Mouse (Mus musculus): ENCODE results near the gene Mcmbp. TPM values are rescaled to one million over a fixed set of nuclear protein-coding genes. Genes with fewer than 3 reads are reported as not detected.
A peak's percentile ranks its signal among the peaks of the same experiment; 100 is the strongest.

Gene Mcmbp
- 79.8 and 81.0 TPM in 2 replicates for polyA plus RNA-seq (2016; fragmentation: Nextera tagmentation; extraction: Ambion mirVana)

GRCm38 (mm10) chr7:128740334-128740733 lies at the start of gene Mcmbp:
Gene Mcmbp (minus strand): TSS chr7:128740495.
- DNase-seq (ENCODE audit: low spot score): peak; percentile 98
- H3K36me3 ChIP-seq: peaks cover 30% of the 10 kb centered on the region
- no peaks in the 10 kb centered on the region for H3K9me3 ChIP-seq (replicated peaks)
- H3K4me3 ChIP-seq: peak within 1 kb of the TSS; percentile 98
- peaks cover 25% of the 10 kb centered on the region for H3K4me1 ChIP-seq
- H3K27me3 ChIP-seq (ENCODE audit: low read depth, poor library complexity, severe bottlenecking): peaks cover 17% of the 10 kb centered on the region
- peak within 1 kb of the TSS; percentile 98 for H3K27ac ChIP-seq (replicated peaks)
- WGBS: under 1% methylated on average over 35 of the region's 35 CpGs

GRCm38 (mm10) chr7:128790045-128790444 lies 49.8 kb upstream of the Mcmbp start:
- no peak overlapping the region for H3K4me3 ChIP-seq
- 88% methylated on average over 4 of the region's 4 CpGs for WGBS
- H3K27ac ChIP-seq (replicated peaks): no peak overlapping the region
- no peaks in the 10 kb centered on the region for H3K4me1 ChIP-seq
- H3K27me3 ChIP-seq (ENCODE audit: low read depth, poor library complexity, severe bottlenecking): no peaks in the 10 kb centered on the region
- H3K9me3 ChIP-seq (replicated peaks): peaks cover 6% of the 10 kb centered on the region; the same call in 1 of the 2 replicates
- DNase-seq (ENCODE audit: low spot score): no peak
- H3K36me3 ChIP-seq: peaks cover 20% of the 10 kb centered on the region

- no peak for DNase-seq (ENCODE audit: low spot score)
- H3K4me1 ChIP-seq: no peaks in the 10 kb centered on the region
- H3K9me3 ChIP-seq (replicated peaks): peaks cover 4% of the 10 kb centered on the region; the same call in 1 of the 2 replicates
- H3K4me3 ChIP-seq: no peak overlapping the region
- H3K27me3 ChIP-seq (ENCODE audit: low read depth, poor library complexity, severe bottlenecking): no peaks in the 10 kb centered on the region
- 86% methylated on average over 3 of the region's 3 CpGs for WGBS
- peaks cover 94% of the 10 kb centered on the region for H3K36me3 ChIP-seq
- H3K27ac ChIP-seq (replicated peaks): no peak overlapping the region
These were observed 41.6 kb upstream of the Mcmbp start for GRCm38 (mm10) chr7:128781846-128782245.

- WGBS: 53% methylated on average over 6 of the region's 6 CpGs
- no peaks in the 10 kb centered on the region for H3K9me3 ChIP-seq (replicated peaks)
- no peak overlapping the region for H3K27ac ChIP-seq (replicated peaks)
- DNase-seq (ENCODE audit: low spot score): peak; percentile 51
- no peaks in the 10 kb centered on the region for H3K27me3 ChIP-seq (ENCODE audit: low read depth, poor library complexity, severe bottlenecking)
- peaks cover 97% of the 10 kb centered on the region for H3K36me3 ChIP-seq
- no peak overlapping the region for H3K4me3 ChIP-seq
- no peaks in the 10 kb centered on the region for H3K4me1 ChIP-seq
These were observed 39.0 kb upstream of the Mcmbp start for GRCm38 (mm10) chr7:128779305-128779704.

- Histone ChIP-seq H3K27ac (replicated peaks) (no peak overlapping the region), H3K4me1 (no peaks in the 10 kb centered on the region), H3K4me3 (no peak overlapping the region), H3K36me3 (peaks cover 100% of the 10 kb centered on the region), H3K9me3 (replicated peaks) (no peaks in the 10 kb centered on the region), H3K27me3 (ENCODE audit: low read depth, poor library complexity, severe bottlenecking) (no peaks in the 10 kb centered on the region)
- no peak for DNase-seq (ENCODE audit: low spot score)
- 96% methylated on average over 6 of the region's 6 CpGs for WGBS
These were observed 36.9 kb upstream of the Mcmbp start for GRCm38 (mm10) chr7:128777201-128777600.

GRCm38 (mm10) chr7:128766696-128767095 lies 26.4 kb upstream of the Mcmbp start:
- Histone ChIP-seq H3K27me3 (ENCODE audit: low read depth, poor library complexity, severe bottlenecking) (no peaks in the 10 kb centered on the region), H3K4me1 (no peaks in the 10 kb centered on the region), H3K9me3 (replicated peaks) (no peaks in the 10 kb centered on the region), H3K36me3 (peaks cover 93% of the 10 kb centered on the region), H3K4me3 (no peak overlapping the region), H3K27ac (replicated peaks) (no peak overlapping the region)
- no peak for DNase-seq (ENCODE audit: low spot score)

GRCm38 (mm10) chr7:128758948-128759347 lies 18.7 kb upstream of the Mcmbp start:
- Histone ChIP-seq H3K4me1 (no peaks in the 10 kb centered on the region), H3K27me3 (ENCODE audit: low read depth, poor library complexity, severe bottlenecking) (no peaks in the 10 kb centered on the region), H3K4me3 (no peak overlapping the region), H3K9me3 (replicated peaks) (no peaks in the 10 kb centered on the region), H3K27ac (replicated peaks) (no peak overlapping the region), H3K36me3 (peaks cover 99% of the 10 kb centered on the region)
- 97% methylated on average over 4 of the region's 4 CpGs for WGBS
- DNase-seq (ENCODE audit: low spot score): no peak

GRCm38 (mm10) chr7:128755396-128755795 lies 15.1 kb upstream of the Mcmbp start:
- H3K4me3 ChIP-seq: no peak overlapping the region
- 97% methylated on average over 1 of the region's 1 CpGs for WGBS
- H3K36me3 ChIP-seq: peaks cover 99% of the 10 kb centered on the region
- DNase-seq (ENCODE audit: low spot score): no peak
- no peaks in the 10 kb centered on the region for H3K27me3 ChIP-seq (ENCODE audit: low read depth, poor library complexity, severe bottlenecking)
- H3K27ac ChIP-seq (replicated peaks): no peak overlapping the region
- H3K4me1 ChIP-seq: no peaks in the 10 kb centered on the region
- H3K9me3 ChIP-seq (replicated peaks): no peaks in the 10 kb centered on the region

GRCm38 (mm10) chr7:128752012-128752411 lies 11.7 kb upstream of the Mcmbp start:
- Histone ChIP-seq H3K36me3 (peaks cover 80% of the 10 kb centered on the region), H3K27ac (replicated peaks) (no peak overlapping the region), H3K9me3 (replicated peaks) (no peaks in the 10 kb centered on the region), H3K4me1 (no peaks in the 10 kb centered on the region), H3K4me3 (no peak overlapping the region), H3K27me3 (ENCODE audit: low read depth, poor library complexity, severe bottlenecking) (no peaks in the 10 kb centered on the region)
- 91% methylated on average over 4 of the region's 4 CpGs for WGBS
- no peak for DNase-seq (ENCODE audit: low spot score)

GRCm38 (mm10) chr7:128750296-128750695 lies 10.0 kb upstream of the Mcmbp start:
- H3K36me3 ChIP-seq: peaks cover 63% of the 10 kb centered on the region
- DNase-seq (ENCODE audit: low spot score): no peak
- no peaks in the 10 kb centered on the region for H3K9me3 ChIP-seq (replicated peaks)
- 93% methylated on average over 9 of the region's 9 CpGs for WGBS
- H3K27me3 ChIP-seq (ENCODE audit: low read depth, poor library complexity, severe bottlenecking): no peaks in the 10 kb centered on the region
- H3K27ac ChIP-seq (replicated peaks): no peak overlapping the region
- H3K4me1 ChIP-seq: peaks cover 13% of the 10 kb centered on the region
- H3K4me3 ChIP-seq: no peak overlapping the region

- DNase-seq (ENCODE audit: low spot score): no peak
- Histone ChIP-seq H3K4me1 (peaks cover 21% of the 10 kb centered on the region), H3K27me3 (ENCODE audit: low read depth, poor library complexity, severe bottlenecking) (no peaks in the 10 kb centered on the region), H3K36me3 (peaks cover 48% of the 10 kb centered on the region), H3K9me3 (replicated peaks) (no peaks in the 10 kb centered on the region), H3K4me3 (no peak overlapping the region), H3K27ac (replicated peaks) (no peak overlapping the region)
- WGBS: 91% methylated on average over 3 of the region's 3 CpGs
These were observed 8.5 kb upstream of the Mcmbp start for GRCm38 (mm10) chr7:128748758-128749157.

GRCm38 (mm10) chr7:128746151-128746550 lies 5.9 kb upstream of the Mcmbp start:
- Histone ChIP-seq H3K27me3 (ENCODE audit: low read depth, poor library complexity, severe bottlenecking) (peaks cover 17% of the 10 kb centered on the region), H3K27ac (replicated peaks) (no peak overlapping the region), H3K36me3 (peaks cover 23% of the 10 kb centered on the region), H3K9me3 (replicated peaks) (no peaks in the 10 kb centered on the region), H3K4me1 (peaks cover 21% of the 10 kb centered on the region), H3K4me3 (peak overlapping the region; percentile 99)
- DNase-seq (ENCODE audit: low spot score): no peak
- 93% methylated on average over 10 of the region's 10 CpGs for WGBS

- WGBS: under 1% methylated on average over 55 of the region's 55 CpGs
- H3K4me3 ChIP-seq: peak within 1 kb of the TSS; percentile 99
- peak; percentile 99 for DNase-seq (ENCODE audit: low spot score)
- H3K36me3 ChIP-seq: peaks cover 10% of the 10 kb centered on the region
- peaks cover 17% of the 10 kb centered on the region for H3K27me3 ChIP-seq (ENCODE audit: low read depth, poor library complexity, severe bottlenecking)
- no peaks in the 10 kb centered on the region for H3K9me3 ChIP-seq (replicated peaks)
- peak within 1 kb of the TSS; percentile 93 for H3K27ac ChIP-seq (replicated peaks)
- peaks cover 21% of the 10 kb centered on the region for H3K4me1 ChIP-seq
These were observed 4.6 kb upstream of the Mcmbp start, which contains the start of gene Sec23ip for GRCm38 (mm10) chr7:128744684-128745485. Gene Sec23ip (plus strand): TSS chr7:128744943.

All from midbrain, embryonic 10.5 days (tissue).